Mouse (Mus musculus): Measurements from ENCODE around the gene Gpr153.

The Gpr153 gene

GRCm38 (mm10) chr4:152290385-152290784 is 16.4 kb downstream of the Gpr153 start:
- no peak for DNase-seq

GRCm38 (mm10) chr4:152290991-152291390 is 17.0 kb downstream of the Gpr153 start:
- no peak for DNase-seq

DNA sequence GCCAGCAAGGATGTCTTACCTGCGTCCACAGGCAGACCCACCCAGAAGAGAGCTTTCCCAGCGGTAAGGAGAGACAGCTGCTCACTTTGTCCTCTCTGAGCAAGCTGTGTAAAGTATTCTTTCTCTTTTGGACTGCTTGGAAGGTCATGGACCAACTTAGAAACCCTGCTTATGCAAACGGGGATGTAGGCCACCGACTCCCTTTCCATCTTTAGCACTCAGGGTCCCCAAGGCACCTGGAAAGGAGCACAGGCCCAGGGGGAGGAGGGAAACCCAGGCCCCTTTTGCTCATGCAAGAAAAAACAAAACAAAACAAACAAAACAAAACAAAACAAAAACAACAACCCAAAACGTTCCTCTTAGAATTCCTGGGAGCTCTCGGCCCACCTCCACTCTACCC is 17.5 kb downstream of the Gpr153 start, which contains the start of gene Hes3:
Hes3 (minus strand) TSS at position 101 of the 400 bp plus-strand sequence.
- DNase-seq: no peak

- no peak for DNase-seq
Measured at GRCm38 (mm10) chr4:152292102-152292765, 18.2 kb downstream of the Gpr153 start.

- DNase-seq: no peak
Measured at GRCm38 (mm10) chr4:152294188-152294929, 20.3 kb downstream of the Gpr153 start.

DNA sequence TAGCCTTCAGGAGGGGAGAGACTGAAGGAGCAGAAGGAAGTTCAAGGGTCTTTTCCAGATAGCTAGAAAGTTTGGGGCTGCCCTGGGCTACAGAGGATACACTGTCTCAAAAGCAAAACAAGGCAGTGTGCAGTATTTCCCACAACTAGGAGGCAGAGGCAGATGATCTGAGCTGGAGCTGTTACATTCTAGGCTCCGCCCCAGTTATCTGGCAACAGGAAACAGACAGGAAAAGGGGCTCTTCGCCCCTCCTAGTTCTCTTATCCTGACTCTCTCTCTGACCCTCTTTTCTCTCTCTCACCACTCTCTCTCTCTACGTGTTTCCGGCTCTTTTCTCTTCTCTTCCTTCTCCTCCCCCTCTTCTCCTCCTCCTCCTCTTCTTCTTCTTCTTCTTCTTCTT is 21.9 kb downstream of the Gpr153 start:
- peak; percentile 43 for DNase-seq

DNA sequence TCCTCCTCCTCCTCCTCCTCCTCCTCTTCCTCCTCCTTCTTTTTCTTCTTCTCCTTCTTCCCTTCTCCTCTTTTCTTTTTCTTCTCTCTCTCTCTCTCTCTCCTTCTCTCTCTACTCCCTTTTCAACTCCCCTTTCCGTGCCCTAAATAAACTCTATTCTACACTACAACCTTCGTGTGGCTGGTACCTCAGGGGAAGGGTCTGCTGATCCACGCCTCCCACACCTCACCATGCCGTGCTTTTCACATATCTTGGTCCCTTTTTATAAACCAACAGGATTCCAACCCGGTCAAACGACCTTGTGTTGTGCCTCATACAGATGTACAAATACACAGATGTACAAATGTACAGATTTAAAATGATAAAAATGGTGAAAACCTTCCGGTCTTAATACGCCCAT is 22.3 kb downstream of the Gpr153 start:
- peak; percentile 39 for DNase-seq

GRCm38 (mm10) chr4:152296874-152297861 is 23.1 kb downstream of the Gpr153 start, which contains the start of gene Icmt:
Gene Icmt (plus strand): TSS chr4:152297227.
- peak; percentile 100 for DNase-seq

- no peak for DNase-seq
Measured at GRCm38 (mm10) chr4:152298836-152299235, 24.8 kb downstream of the Gpr153 start.

DNA sequence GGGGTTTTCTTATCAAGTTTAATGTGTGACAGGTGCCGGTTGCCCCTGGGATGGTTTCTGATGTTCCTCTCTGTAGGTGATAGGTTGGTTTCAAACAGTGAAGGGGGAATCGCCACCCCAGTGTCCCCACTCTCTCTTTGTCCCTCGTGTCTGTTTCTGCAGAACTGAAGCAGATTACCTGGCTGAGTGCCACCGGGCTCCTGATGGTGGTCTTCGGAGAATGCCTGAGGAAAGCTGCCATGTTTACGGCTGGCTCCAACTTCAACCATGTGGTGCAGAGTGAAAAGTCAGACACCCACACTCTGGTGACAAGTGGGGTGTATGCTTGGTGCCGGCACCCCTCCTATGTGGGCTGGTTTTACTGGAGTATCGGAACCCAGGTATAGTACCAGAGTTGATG is 26.3 kb downstream of the Gpr153 start:
- no peak for DNase-seq

GRCm38 (mm10) chr4:152302012-152302411 is 28.0 kb downstream of the Gpr153 start:
- no peak for DNase-seq

- DNase-seq: no peak
Measured at GRCm38 (mm10) chr4:152303172-152303571, 29.1 kb downstream of the Gpr153 start.

DNA sequence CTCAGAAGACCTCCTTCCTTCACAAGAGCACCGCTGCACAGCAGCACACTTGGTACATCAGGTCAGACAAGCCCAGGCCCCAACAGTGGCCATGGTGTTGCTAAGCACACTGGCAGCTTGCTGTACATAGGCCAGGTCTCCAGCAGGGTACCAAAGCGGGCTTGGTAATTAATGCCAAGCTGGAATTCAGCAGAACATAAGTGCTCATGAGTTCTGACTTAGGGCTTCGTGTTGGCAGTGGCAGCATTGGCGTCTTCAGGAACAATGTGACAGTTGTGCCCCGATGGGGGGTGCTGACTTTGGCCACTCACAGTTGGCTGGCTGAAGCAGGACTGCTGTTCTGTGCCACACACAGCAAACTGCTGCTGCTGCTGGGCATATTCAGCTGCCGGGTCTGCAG is 30.7 kb downstream of the Gpr153 start:
- no peak for DNase-seq

- no peak for DNase-seq
Measured at GRCm38 (mm10) chr4:152305991-152306390, 32.0 kb downstream of the Gpr153 start.

- DNase-seq: no peak
Measured at GRCm38 (mm10) chr4:152307542-152307941, 33.5 kb downstream of the Gpr153 start.

DNA sequence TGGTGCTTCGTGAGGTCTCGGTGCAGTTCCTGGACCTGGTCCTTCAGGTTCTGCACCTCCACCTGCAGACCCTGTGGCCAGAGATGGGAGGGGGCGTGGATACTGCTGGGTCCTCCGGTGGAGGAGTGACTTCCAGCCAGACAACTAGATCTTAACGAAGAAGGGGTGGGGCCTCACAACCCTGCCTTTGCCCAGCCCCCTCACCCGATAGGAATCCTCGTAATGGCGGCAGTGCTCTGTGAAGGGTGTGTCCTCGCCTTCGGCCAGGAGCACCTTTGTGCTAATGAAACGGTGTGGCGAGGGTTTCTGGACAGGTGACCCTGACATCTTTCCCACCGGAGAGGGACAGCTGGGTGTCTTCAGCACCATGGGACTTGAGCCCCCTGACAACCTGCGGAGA is 38.2 kb downstream of the Gpr153 start:
- DNase-seq: no peak

DNA sequence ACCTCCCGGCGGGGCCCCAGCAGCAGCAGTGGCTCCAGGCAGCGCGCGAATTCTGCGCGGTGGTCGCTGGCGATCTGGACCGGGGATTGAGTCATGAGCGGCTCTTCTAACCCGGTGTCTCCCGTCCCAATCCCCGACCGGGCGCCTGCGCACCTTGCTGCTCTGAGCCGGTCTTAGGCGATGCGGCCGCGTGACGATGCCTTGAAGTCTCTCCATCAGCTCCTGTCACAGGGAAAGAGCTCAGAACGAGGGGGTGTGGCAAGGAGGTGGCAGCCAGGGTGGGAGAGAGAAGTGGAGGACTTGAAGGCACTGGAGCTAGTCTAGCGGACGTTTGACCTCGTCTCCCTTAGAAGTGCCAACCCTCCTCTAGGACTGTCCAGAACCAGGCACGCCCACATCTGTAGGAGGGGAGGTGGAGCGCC is 39.2 kb downstream of the Gpr153 start:
- no peak for DNase-seq

GRCm38 (mm10) chr4:152313934-152314333 is 39.9 kb downstream of the Gpr153 start:
- DNase-seq: peak; percentile 42

DNA sequence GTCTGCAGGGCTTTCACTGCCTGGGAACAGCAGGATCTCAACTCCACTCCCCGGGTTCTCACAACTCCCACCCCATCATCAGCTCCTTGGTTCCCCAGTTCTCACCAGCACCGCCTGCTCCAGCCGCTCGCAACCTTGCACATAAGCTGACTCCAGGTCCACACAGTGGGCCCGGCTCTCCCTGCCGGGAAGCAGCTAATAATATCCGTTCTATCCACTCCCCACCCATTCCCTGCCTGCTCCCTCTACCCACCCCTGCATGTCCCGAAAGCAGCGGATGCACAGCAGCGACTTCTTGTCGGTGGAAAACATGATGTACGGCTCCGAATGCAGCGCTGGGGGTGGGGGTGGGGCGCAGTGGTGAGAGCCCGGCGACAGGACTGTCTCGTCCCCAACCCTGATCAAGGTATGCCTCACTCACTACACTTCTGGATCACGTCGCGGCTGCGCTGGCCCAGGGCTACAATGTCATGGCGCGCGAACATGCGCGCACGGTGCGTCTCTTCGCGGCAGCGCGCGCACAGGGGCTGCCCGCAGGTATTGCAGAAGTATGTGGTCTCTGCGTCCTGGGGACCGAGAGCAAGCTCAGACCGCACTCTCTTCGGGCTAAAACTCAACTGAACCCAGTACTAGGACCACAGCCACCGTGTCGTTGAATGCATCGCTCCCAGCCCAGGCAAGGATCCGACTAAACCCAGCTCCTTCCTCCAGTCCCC is 41.6 kb downstream of the Gpr153 start:
- no peak for DNase-seq

GRCm38 (mm10) chr4:152317631-152318033 is 43.6 kb downstream of the Gpr153 start:
- DNase-seq: no peak

DNA sequence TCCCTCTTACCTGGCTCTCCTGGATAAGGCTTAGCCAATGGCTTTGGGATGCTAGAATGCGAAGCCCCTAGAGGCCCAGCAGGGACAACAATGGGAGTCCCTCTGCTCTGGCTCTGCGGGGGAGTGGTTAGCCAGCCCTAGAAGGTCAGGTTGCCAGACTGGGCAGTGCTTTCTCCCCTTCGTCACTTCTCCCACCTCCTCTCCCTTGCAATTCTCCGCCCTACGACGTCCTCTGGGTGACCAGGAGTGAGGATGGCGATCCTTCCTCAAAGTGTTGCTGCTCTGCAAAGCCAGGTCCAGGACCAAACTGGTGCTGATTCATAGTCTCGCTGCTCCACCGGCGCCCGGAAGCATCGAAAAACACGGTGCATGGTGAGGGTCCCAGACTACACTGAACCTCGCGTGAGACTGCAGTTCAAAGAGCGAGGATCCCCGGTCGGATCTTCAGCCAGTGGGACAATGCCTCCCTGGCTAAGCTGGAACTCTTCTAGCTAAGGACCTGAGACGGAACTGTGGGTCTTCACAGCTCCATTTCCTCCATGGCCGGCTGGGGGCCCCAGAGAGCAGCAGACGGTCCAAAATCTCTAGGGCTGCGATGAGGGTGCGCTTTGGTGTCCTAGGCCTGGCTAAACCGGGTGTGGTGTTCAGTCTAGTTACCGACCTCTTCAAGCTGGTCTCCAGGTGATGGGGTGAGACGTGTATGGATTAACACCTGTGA is 44.6 kb downstream of the Gpr153 start, which contains the start of gene Rnf207:
Rnf207 (minus strand) TSS at position 477 of the 718 bp plus-strand sequence.
- DNase-seq: peak; percentile 68

DNA sequence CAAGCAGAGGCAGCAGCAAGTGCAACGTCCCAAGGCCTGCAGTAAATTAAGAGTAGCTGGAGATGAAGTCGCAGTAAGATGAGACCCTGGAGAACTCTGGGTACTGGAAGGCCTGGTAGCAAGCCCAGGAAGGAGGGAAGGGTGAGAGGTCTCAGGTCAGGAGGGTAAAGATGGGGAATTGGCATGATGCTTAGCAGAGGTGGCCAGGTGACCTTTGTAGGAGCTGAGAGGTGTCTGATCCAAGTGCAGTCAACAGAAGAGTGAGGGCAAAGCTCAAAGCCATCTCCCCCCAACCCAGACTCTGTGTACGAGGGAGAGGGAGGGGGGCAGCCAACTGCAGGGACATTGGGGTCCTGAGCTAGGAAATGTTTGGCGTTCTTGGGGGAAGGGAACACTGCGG is 47.4 kb downstream of the Gpr153 start:
- DNase-seq: no peak

Data from thymus, postnatal 4 days (tissue).